Mouse (Mus musculus) midbrain, embryonic 11.5 days (tissue): ENCODE measurements around the gene Myt1l. TPM values are rescaled to one million over a fixed set of nuclear protein-coding genes. Genes with fewer than 3 reads are reported as not detected.

Source experiments
- ATAC-seq: fragments of 200-750 bp; cut with Nextera tagmentation; 2 replicates; pipeline ENCODE4 v1.8.0; 2017; ENCODE audit warnings: moderate TSS enrichment, moderate library complexity; ENCODE audit not compliant: low FRiP score
- DNase-seq: peaks from one replicate; pipeline ENCODE4 v3.0.0; 2015; ENCODE audit warnings: low spot score; ENCODE audit errors: missing footprints
- H3K27ac ChIP-seq: fragments of 300-500 bp; sonication (generic); 2 replicates; pipeline ENCODE4 v1.5.1; 2014; ENCODE audit warnings: low read depth, low read length
- H3K27me3 ChIP-seq: fragments of 300-500 bp; sonication (generic); 2 replicates; pipeline ENCODE4 v1.6.1; 2014; ENCODE audit warnings: mild to moderate bottlenecking, low read length, moderate library complexity, mixed read lengths; ENCODE audit not compliant: control insufficient read depth, insufficient read depth
- H3K36me3 ChIP-seq: fragments of 300-500 bp; sonication (generic); 2 replicates; pipeline ENCODE4 v1.6.1; 2014; ENCODE audit warnings: mild to moderate bottlenecking, low read length, moderate library complexity, mixed read lengths; ENCODE audit not compliant: control insufficient read depth, insufficient read depth
- H3K4me1 ChIP-seq: fragments of 300-500 bp; sonication (generic); 2 replicates; pipeline ENCODE4 v1.6.1; 2014; ENCODE audit warnings: low read length; ENCODE audit not compliant: control insufficient read depth, insufficient read depth
- H3K4me2 ChIP-seq: fragments of 300-500 bp; sonication (generic); 2 replicates; pipeline ENCODE4 v1.6.1; 2014; ENCODE audit warnings: mild to moderate bottlenecking, moderate library complexity
- H3K4me3 ChIP-seq: fragments of 300-500 bp; sonication (generic); 2 replicates; pipeline ENCODE4 v1.5.1; 2014; ENCODE audit warnings: low read depth, low read length
- H3K9ac ChIP-seq: fragments of 300-500 bp; sonication (generic); 2 replicates; pipeline ENCODE4 v1.6.1; 2014; ENCODE audit warnings: low read length
- H3K9me3 ChIP-seq: fragments of 300-500 bp; sonication (generic); 2 replicates; pipeline ENCODE4 v1.6.1; 2016; ENCODE audit warnings: low read length; ENCODE audit not compliant: control insufficient read depth
- WGBS: fragments of 180-500 bp; shearing (Covaris S2); extraction: QIAGEN DNeasy Blood & Tissue Kit; methylation state at CpG from one replicate; pipeline ENCODE4 v1.1.7; 2014; 5-methylcytosine and 5-hydroxymethylcytosine counted together
- polyA plus RNA-seq: library from polyadenylated mRNA; unstranded; fragments of >200 nt; fragmentation: Nextera tagmentation; extraction: Ambion mirVana; gene quantifications from 2 replicates; pipeline ENCODE4 v1.2.1, GENCODE M21; 2014

The Myt1l gene
- polyA plus RNA-seq, 1 experiment from 2014 or later, result 13.3 TPM

DNA sequence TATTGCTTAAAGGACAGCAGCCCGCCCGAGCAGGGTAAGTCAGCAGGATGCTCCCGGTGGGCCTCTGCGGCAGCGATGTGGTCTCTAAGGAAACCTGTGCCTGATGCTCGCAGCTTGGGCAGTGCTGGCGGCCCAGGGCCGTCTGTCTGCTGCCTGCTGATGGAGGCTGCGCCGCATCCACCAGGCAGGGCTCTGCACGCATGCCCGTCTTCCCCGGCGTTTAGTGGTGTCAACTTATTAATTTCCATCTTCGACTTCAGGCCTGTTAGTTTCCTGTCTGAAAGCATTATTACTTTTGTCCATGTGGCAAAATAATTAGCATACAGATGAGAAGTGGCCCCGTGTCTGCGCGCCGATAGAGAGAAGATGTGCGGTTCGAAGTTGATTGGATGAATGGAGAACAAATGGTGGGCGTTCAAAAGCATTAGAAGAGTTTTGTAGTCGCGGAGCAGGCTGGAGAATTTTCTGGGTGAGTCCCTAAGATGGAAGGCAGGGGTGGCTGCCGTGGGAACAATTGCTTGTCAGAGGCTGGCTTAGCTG lies 6.6 kb downstream of the Myt1l start:
- Histone ChIP-seq H3K36me3 (no peaks in the 10 kb centered on the region), H3K27me3 (peaks cover 28% of the 10 kb centered on the region), H3K4me1 (peaks cover 29% of the 10 kb centered on the region), H3K27ac (peak overlapping the region; percentile 5), H3K9ac (peak overlapping the region; percentile 9; the same call in 1 of the 2 replicates), H3K4me3 (peak overlapping the region; percentile 27), H3K4me2 (peak overlapping the region; percentile 58), H3K9me3 (no peaks in the 10 kb centered on the region)
- DNase-seq, result peak; percentile 94
- WGBS, result under 1% methylated on average over 25 of the region's 25 CpGs
- peak; percentile 45; the same call in 1 of the 2 replicates for ATAC-seq

DNA sequence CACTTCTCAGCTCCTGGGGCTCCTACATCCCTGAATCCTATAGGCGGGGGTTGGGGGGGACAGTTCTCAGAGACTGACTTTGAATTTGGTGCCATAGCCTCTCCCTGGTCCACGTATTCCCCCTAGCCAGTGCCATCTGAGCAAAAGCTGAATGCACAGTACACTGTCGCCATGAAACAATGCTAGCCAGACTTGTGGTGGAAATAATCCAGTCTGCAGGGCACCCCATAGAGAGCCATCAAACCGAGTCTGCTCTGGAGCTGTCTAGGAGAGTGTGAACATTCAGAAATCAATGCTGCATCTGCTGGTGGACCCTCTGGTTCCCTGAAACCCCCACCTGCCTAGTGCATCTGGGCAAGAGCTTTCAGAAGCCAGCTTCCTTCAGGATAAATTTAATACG lies 9.7 kb downstream of the Myt1l start:
- no peak overlapping the region for H3K4me3 ChIP-seq
- H3K4me1 ChIP-seq, result peaks cover 24% of the 10 kb centered on the region
- no peak; the same call in 1 of the 2 replicates for ATAC-seq

DNA sequence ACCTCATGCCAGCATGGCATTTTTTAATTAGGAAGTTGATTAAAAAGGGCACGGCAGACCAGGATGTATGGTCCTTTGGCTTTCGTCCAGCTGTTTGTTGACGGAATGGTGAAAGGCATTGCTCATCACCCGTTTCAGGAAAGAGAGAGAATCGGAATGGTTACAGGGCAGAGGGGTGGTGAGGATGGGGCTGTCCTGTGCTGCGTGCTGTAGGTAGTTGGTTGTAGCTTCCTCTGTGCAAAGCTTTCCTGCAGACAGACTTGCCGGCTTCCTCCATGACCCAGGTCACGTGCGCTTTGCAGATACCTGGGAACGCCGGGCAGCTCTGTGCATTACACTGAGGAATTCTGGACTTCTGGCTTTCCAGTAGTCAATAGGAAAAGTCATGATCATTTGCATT lies 10.3 kb downstream of the Myt1l start:
- peaks cover 13% of the 10 kb centered on the region for H3K27me3 ChIP-seq
- no peak overlapping the region for H3K27ac ChIP-seq
- peak; percentile 83 for DNase-seq
- H3K4me2 ChIP-seq, result no peak overlapping the region
- ATAC-seq, result no peak
- H3K4me1 ChIP-seq, result peaks cover 20% of the 10 kb centered on the region
- H3K4me3 ChIP-seq, result no peak overlapping the region
- no peaks in the 10 kb centered on the region for H3K36me3 ChIP-seq
- no peak overlapping the region for H3K9ac ChIP-seq
- H3K9me3 ChIP-seq, result no peaks in the 10 kb centered on the region
- 77% methylated on average over 11 of the region's 11 CpGs for WGBS

More for the DNA sequence above, 9.7 kb downstream of the Myt1l start:
- Histone ChIP-seq H3K9me3 (no peaks in the 10 kb centered on the region), H3K4me2 (no peak overlapping the region), H3K9ac (no peak overlapping the region), H3K36me3 (no peaks in the 10 kb centered on the region), H3K27ac (no peak overlapping the region), H3K27me3 (peaks cover 19% of the 10 kb centered on the region)
- 37% methylated on average over 5 of the region's 5 CpGs for WGBS
- no peak for DNase-seq

DNA sequence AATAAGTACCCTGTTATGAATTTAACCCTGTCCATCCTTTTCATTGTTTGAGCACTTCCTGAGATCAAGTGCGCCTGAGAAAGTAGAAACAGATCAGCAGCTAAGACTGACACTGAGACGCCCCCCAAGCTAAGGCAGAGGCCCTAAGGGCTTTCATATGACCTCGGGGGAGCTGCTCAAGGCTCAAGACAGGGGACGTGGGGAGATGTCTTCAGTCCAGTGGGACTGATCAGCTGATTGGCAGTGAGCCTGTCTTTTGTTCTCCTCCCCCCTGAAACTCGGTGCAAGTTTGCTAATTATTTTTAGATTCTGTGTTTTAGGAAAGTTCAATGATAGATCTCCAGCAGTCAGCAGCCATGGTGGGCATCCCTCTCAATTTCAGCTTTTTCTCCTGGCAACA lies 10.9 kb downstream of the Myt1l start:
- Histone ChIP-seq H3K36me3 (no peaks in the 10 kb centered on the region), H3K4me2 (no peak overlapping the region), H3K9ac (no peak overlapping the region), H3K4me3 (no peak overlapping the region), H3K9me3 (no peaks in the 10 kb centered on the region), H3K27ac (no peak overlapping the region), H3K27me3 (peaks cover 9% of the 10 kb centered on the region; the same call in 1 of the 2 replicates), H3K4me1 (peaks cover 17% of the 10 kb centered on the region)
- DNase-seq (no peak), ATAC-seq (no peak)
- WGBS, result 39% methylated on average over 5 of the region's 5 CpGs

DNA sequence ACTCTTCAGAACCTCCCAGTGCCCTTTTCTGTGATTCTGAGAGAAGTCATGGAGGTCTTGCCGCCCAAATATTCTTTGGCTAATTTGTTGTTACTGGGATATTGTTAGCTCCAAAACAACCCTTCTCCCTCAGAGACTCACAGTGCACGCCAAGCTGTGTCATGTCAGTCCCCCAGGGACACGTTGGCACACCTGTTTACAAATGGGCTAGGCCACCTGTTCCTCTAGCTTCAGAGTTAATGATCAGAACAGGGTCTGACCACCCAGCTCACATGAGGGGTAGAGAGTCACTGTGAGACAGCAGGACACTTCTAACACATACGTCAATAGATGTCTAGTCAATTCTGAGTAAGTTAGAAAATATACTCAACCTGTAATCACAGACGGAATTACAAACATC lies 12.6 kb downstream of the Myt1l start:
- DNase-seq (no peak), ATAC-seq (no peak)
- 85% methylated on average over 5 of the region's 5 CpGs for WGBS
- Histone ChIP-seq H3K9me3 (no peaks in the 10 kb centered on the region), H3K36me3 (no peaks in the 10 kb centered on the region), H3K9ac (no peak overlapping the region), H3K4me2 (no peak overlapping the region), H3K27ac (no peak overlapping the region), H3K4me3 (no peak overlapping the region), H3K27me3 (peaks cover 3% of the 10 kb centered on the region; the same call in 1 of the 2 replicates), H3K4me1 (peaks cover 4% of the 10 kb centered on the region; the same call in 1 of the 2 replicates)

DNA sequence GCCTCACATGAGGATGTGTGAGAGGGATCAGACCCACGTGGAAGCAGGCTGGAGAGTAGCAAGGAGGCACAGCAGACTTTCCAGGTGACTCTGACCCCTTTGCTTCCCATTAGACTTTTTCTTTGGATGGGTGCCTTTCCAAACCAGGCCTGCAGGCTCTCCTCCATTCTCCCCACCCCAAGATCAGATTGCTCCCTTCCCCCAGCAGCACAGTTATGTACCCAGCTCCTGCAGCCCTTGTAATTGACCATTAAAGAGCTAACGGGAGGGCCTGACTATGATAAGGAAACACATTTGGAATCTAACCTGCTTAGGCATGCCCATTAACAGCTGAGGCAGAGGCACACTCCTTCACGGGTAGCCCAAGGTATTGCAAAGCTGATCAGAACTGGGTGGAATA lies 17.9 kb downstream of the Myt1l start:
- no peaks in the 10 kb centered on the region for H3K27me3 ChIP-seq
- no peak for ATAC-seq
- H3K36me3 ChIP-seq, result no peaks in the 10 kb centered on the region
- no peak overlapping the region for H3K4me2 ChIP-seq
- H3K9ac ChIP-seq, result no peak overlapping the region
- 62% methylated on average over 3 of the region's 3 CpGs for WGBS
- H3K9me3 ChIP-seq, result no peaks in the 10 kb centered on the region
- no peaks in the 10 kb centered on the region for H3K4me1 ChIP-seq
- H3K27ac ChIP-seq, result no peak overlapping the region
- no peak overlapping the region for H3K4me3 ChIP-seq
- DNase-seq, result no peak

DNA sequence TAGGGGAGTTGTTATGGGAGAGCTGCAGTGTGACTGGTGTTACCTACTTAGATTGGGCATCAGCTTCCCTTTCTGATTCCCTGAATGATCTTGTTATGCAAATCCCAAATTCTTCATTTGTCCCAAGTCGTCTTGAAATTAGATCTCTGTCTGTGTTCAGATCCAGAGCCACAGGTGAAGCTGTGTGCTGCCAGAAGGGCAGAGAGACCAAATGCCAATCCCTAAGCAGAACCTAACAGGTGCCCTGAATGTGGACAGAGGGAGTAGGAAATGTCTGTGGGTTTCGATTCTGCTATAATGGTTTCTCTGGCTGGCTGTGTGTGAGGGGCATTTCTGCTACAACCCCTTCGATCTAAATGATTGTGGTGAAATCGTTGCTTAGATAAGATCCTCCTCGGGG lies 18.9 kb downstream of the Myt1l start:
- Histone ChIP-seq H3K27me3 (no peaks in the 10 kb centered on the region), H3K9ac (no peak overlapping the region), H3K27ac (no peak overlapping the region), H3K4me2 (no peak overlapping the region), H3K4me3 (no peak overlapping the region), H3K4me1 (no peaks in the 10 kb centered on the region), H3K36me3 (no peaks in the 10 kb centered on the region), H3K9me3 (no peaks in the 10 kb centered on the region)
- no peak for DNase-seq
- 82% methylated on average over 5 of the region's 5 CpGs for WGBS
- ATAC-seq, result no peak

DNA sequence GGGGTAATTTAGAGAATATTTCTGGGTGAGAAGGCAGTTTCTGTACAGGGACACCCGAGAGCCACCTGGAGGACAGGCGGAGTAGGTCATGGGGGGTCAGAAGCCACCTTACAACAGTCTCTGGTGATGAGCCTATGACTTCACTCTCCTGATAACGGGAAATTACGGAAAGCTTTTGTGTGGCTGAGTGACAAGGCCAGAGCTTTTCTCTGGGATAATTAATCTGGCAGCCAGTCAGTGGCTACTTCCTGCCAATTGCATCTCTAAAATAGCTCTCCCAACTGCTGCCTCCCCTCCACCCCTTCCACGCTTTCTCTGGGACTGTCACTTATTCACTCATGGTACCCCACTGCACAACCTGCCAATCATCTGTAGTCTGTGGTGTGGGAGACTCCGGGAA lies 19.6 kb downstream of the Myt1l start:
- H3K27me3 ChIP-seq, result no peaks in the 10 kb centered on the region
- no peak overlapping the region for H3K27ac ChIP-seq
- H3K9ac ChIP-seq, result no peak overlapping the region
- ATAC-seq (no peak), DNase-seq (no peak)
- H3K4me2 ChIP-seq, result no peak overlapping the region
- no peaks in the 10 kb centered on the region for H3K36me3 ChIP-seq
- 81% methylated on average over 6 of the region's 6 CpGs for WGBS
- H3K4me3 ChIP-seq, result no peak overlapping the region
- H3K9me3 ChIP-seq, result no peaks in the 10 kb centered on the region
- H3K4me1 ChIP-seq, result no peaks in the 10 kb centered on the region

DNA sequence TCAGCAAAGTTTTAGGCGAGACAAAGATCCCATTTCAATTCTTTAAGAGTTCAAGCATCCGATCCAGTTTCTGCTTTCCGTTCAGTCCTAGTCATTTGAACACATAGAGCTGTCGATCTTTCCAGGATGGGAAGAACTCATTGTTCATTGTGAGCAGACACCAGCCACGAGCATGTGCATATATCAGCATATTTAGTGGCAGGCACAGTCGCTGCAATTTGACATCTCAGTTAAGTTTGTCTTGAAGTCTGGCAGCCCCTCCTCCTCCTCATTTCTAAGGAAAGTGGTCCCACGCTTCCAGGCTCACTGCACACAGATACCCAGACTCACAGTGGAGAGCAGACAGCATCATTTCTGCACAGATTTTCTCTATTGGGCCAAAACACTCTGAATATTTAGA lies 25.0 kb downstream of the Myt1l start:
- Histone ChIP-seq H3K36me3 (no peaks in the 10 kb centered on the region), H3K27ac (no peak overlapping the region), H3K9me3 (no peaks in the 10 kb centered on the region), H3K4me3 (no peak overlapping the region), H3K4me1 (peaks cover 3% of the 10 kb centered on the region; the same call in 1 of the 2 replicates), H3K4me2 (no peak overlapping the region), H3K27me3 (no peaks in the 10 kb centered on the region), H3K9ac (no peak overlapping the region)
- DNase-seq (no peak), ATAC-seq (0 out of 2 replicates have a peak, but pooled peaks have one; percentile 27)
- WGBS, result 50% methylated on average over 7 of the region's 7 CpGs
